Mouse (Mus musculus) neutrophil, adult 65 days (primary cell): Measurements from ENCODE around the gene Madcam1. TPM values are rescaled to one million over a fixed set of nuclear protein-coding genes. Genes with fewer than 3 reads are reported as not detected.

Source experiments
- total RNA-seq: library from RNA; stranded (reverse); gene quantifications from 2 replicates; pipeline ENCODE4 v1.2.4, GENCODE M21; 2023

Madcam1 gene
- total RNA-seq: not detected in 2 replicates

DNA sequence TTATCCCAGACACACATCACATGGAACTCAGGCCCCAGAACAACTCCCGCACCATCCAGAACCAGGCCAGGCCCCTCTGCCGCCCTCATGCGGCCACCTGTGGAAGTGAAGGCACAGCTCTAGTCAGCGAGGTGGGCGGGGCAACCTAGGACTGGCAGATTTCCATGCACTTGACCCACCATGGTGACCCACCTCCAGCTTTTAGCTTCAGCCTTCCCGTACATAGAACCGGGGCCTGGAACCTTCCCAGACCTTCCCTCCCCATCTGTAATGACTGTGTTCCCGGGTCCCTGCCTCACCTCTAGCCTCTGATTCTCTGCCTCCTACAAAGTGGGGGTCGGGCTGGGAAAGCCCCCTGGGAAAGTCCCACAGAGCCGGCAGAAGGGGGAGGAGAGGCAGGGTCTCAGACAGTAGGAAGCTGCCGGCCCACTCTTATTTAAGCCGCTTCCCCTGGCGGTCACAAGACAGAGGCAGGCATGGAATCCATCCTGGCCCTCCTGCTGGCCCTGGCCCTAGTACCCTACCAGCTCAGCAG is at the start of gene Madcam1:
Gene Madcam1, plus strand, starts transcription at position 429 of the 535 bp plus-strand sequence.

DNA sequence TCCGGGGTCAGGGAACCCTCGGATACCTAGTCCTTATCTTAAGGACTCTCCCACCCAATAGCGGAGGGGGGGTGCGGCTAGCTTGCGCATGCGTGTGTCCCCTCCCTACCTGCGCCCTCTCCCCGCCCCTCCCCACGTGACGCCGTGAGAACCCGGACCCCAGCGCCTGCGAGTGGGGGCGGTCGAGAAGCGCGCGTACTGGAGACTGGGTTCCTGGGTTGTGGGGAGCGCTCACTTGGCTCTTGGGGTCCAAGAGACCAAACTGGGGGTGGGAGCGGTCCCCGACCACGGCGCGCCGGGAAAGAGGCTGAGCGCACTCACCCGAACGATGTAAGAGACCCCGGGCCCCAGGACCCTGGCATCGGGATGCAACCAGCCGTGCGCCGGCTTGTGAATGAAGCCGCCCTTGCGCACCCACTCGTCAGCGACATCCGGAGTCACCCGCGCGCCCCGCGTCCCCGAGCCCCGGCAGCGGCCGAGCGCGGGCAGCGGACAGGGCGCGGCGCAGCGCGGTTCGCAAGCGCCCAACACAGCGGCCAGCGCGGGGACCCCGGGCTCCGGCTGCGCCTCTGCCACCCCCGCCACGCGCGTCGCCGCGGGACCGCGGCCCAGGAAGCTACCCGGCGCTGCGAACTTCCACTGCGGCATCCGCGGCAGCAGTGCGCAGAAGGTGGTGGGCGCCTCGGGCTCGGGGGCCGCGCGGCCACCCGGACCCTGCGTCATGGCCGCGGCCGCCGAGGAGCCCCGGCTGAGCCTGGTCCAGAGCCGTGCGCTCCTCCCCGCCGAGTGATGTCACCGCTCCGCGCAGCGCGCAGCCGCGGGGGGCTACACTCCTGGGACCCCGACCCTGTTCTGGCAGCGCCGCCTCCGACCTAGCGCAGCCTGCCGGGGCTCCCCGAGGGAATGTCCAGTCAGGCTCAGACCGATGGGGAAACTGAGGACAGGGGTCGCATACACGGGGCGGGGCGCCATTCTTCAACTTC is 26.9 kb upstream of the Madcam1 start, which contains the start of gene Shc2:
Gene Shc2, minus strand, starts transcription at position 791 of the 983 bp plus-strand sequence.

DNA sequence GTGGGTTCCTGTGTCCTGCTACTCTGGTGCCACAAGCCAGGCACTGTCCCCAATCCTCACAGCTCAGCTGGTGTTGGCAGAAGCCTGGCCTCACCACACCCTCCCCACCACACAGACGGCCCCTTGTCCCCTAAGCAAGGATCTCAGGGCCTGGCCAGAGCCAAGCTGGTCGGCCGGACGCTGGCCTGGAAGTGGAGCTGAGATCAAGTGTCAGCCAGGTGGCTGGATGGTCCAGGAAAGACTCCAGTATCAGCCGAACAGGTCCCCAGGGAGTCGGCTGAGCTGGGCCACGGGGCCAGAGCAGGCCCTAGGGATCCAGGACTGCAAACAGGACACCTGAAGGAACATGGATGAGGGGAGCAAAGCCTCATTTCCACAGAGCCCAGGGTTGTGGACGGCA is 18.6 kb upstream of the Madcam1 start, which contains the start of gene Odf3l2:
Gene Odf3l2, minus strand, starts transcription at position 28 of the 400 bp plus-strand sequence.

DNA sequence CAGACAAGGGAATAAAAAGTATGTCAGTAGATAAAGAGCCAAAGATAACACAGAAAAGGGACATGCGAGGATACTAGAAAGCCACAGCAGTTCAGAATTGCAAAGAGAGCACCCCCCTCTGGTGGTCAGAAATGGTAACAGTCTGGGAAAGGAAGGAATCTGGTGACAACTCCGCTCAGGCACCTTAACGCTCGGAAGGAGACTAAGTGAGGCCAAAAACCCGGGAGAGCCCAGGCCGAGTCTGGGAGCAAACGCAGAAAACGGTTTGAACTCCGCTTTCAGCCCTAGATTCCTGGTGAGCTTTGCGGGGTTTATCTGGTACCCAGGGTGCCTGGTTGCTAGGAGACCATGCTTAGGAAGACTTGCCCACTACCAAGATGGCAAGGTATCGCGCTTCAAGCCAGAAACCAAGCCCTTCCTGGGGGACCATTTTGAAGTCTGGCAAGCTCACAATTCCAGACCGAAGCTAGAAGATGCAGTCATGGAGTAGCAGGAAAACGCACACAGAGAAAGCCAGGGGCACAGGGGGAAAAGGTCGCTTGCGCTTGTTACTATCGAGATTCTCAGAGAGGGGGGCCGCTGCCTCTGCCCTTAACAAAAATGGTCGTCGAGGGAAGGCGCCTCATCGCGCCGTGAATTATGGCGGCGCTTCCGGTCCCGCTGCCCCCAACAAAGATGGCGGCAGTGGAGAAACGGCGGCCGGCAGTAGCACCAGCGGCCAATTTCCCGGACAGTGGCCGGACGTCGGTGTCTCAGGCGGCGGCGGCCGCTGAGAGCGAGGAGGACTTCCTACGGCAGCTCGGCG is 4.6 kb downstream of the Madcam1 start, which contains the start of gene Tpgs1:
Gene Tpgs1, plus strand, starts transcription at position 599 of the 805 bp plus-strand sequence.

DNA sequence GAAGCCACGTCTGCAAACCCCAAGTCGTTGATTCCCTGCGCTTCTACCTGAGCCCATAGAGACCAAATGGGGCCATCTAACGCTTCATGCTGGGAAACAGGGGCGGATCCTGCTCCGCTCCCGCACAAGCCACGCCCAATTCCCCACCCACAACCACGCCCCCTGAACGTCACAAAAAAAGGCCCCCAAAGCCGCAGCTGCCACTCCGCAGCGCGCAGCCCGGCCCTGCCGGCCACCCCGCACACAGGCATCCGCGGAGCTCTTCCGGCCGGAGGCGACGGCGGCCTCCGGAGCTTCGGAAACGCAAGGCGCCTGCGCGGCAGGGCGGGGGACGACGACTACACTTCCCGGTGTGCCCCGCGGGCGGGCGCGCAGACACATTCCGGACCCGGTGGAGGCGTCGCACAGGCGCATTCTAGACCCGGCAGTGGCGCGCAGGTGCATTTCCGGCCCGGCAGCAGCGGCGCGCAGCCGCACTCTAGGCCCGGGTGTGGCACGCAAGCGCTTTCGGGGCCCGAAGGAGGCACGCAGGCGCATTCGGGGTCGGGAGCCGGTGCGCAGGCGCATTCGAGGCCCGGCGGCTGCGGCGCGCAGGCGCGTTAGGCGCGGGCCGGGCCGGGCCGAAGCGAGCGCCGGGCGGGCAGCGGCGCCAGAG is 17.4 kb downstream of the Madcam1 start, which contains the start of gene Cdc34:
Gene Cdc34, plus strand, starts transcription at position 605 of the 655 bp plus-strand sequence.

DNA sequence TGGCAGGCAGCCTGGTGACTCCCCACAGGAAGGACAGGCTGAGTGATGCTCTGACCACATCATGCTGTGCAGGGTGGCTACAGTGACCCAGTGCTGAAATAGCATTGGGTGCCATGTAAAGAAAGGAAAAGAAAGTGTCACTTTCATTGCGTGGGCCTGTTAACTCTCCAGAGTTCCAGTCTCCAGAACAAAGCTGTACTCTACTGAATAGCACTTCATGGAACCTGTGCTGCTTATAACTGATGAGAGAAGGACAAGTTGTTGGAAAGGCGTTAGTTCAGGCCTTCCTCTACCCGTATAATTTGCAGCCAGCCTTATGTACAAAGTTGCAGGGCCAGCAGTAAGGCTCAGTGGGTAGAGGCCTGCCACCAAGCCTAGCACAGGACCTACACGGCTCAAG is 24.4 kb downstream of the Madcam1 start, which contains the start of gene Gzmm:
Gene Gzmm, plus strand, starts transcription at position 301 of the 400 bp plus-strand sequence.

DNA sequence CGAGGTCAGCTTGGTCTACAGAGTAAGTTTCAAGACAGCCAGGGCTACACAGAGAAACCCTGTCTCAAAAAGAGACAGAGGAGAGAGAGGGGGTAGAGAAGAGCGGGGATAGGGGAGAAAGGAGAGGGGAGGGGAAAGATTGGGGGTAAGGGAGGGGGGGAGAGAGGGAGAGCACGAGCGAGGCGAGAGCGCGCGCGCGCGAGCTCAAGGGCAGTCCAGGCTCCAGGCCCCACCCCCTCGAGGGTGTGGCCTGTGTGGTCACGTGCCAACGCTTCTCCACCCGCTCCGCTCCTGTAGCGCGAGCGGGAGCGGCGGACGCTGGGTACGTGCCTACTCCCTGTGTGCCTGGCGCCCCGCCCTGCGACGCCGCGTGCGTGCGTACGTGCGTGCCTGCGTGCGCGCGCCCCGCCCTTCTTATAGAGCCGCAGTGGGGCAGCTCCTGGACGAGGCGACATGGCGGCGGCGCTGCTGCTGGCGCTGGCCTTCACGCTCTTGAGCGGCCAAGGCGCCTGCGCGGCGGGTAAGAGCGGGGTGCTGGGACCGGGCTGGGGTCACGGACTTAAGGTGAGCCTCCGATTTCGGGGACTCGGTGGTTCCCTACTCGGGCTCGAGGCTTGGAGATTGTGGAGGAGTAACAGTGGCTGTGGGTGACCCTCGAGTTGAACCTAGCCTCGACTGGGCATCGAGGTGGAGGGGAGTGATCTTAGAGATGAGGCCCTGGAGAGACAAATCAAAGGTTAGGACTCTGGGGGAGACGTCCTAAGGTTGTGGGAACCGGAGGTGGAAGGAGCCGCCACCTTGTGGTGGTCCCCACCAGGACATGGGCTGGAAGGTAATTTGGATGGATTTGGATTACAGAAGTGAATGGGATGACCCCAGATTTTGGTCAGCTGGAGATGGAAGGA is 40.0 kb downstream of the Madcam1 start, which contains the start of gene Bsg:
Gene Bsg, plus strand, starts transcription at position 427 of the 905 bp plus-strand sequence.

DNA sequence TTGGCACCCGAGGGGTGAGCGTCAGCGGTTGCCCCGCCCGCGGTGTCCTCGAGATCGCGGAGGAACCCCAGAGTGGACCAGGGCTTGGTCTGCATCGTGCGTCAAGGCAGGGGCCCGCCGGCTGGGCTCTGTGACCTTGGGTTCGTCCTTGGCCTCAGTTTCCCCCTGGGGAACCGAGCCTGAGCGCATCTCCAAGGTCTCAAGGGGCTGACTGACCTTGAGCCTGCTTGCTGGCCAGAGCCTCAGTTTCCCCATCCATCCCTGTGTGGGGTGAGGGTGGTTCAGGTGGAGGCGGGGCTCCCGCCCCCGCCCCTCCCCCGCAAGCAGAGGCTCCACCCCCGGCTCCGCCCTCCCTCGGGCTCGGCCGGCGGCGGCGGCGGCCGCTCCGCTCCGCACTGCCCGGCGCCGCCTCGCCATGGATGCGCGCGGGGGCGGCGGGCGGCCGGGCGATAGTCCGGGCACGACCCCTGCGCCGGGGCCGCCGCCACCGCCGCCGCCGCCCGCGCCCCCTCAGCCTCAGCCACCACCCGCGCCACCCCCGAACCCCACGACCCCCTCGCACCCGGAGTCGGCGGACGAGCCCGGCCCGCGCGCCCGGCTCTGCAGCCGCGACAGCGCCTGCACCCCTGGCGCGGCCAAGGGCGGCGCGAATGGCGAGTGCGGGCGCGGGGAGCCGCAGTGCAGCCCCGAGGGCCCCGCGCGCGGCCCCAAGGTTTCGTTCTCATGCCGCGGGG is 52.1 kb downstream of the Madcam1 start, which contains the start of gene Hcn2:
Gene Hcn2, plus strand, starts transcription at position 381 of the 734 bp plus-strand sequence.

Other genes starting within 250 kb of the Madcam1 start
- not detected in 2 replicates for gene Vmn2r83, start 195.8 kb upstream of the Madcam1 start, total RNA-seq
- 3.0 and 4.0 TPM in 2 replicates for gene Plpp2, start 130.8 kb upstream of the Madcam1 start, total RNA-seq
- 7.8 and 8.8 TPM in 2 replicates for gene Mier2, start 109.4 kb upstream of the Madcam1 start, total RNA-seq
- not detected in 2 replicates for gene Theg, start 77.2 kb upstream of the Madcam1 start, total RNA-seq
- not detected in 2 replicates for gene C2cd4c, start 50.5 kb upstream of the Madcam1 start, total RNA-seq
- gene Shc2, start 26.6 kb upstream of the Madcam1 start, total RNA-seq: not detected in 2 replicates
- gene Odf3l2, start 18.8 kb upstream of the Madcam1 start, total RNA-seq: not detected in 2 replicates
- gene Tpgs1, start 4.8 kb downstream of the Madcam1 start, total RNA-seq: 16.1 and 19.4 TPM in 2 replicates
- 62.7 and 69.8 TPM in 2 replicates for gene Cdc34, start 17.6 kb downstream of the Madcam1 start, total RNA-seq
- gene Gzmm, start 24.5 kb downstream of the Madcam1 start, total RNA-seq: 1.6 and 2.3 TPM in 2 replicates
- 78.7 and 95.6 TPM in 2 replicates for gene Bsg, start 39.9 kb downstream of the Madcam1 start, total RNA-seq
- gene Hcn2, start 52.1 kb downstream of the Madcam1 start, total RNA-seq: not detected in 2 replicates
- 10.1 and 11.3 TPM in 2 replicates for gene Polrmt, start 82.0 kb downstream of the Madcam1 start, total RNA-seq
- gene Fgf22, start 90.5 kb downstream of the Madcam1 start, total RNA-seq: not detected in 2 replicates
- gene Rnf126, start 102.4 kb downstream of the Madcam1 start, total RNA-seq: 18.7 and 24.0 TPM in 2 replicates
- 3.4 and 5.5 TPM in 2 replicates for gene Fstl3, start 112.7 kb downstream of the Madcam1 start, total RNA-seq
- gene Prss57, start 126.4 kb downstream of the Madcam1 start, total RNA-seq: 15.8 and 16.6 TPM in 2 replicates
- gene Palm, start 129.0 kb downstream of the Madcam1 start, total RNA-seq: 104 and 146 TPM in 2 replicates
- gene Misp, start 156.4 kb downstream of the Madcam1 start, total RNA-seq: 0.60 and 1.1 TPM in 2 replicates
- gene Ptbp1, start 189.9 kb downstream of the Madcam1 start, total RNA-seq: 224 and 230 TPM in 2 replicates
- gene Prtn3, start 209.9 kb downstream of the Madcam1 start, total RNA-seq: 374 and 461 TPM in 2 replicates
- 21.5 and 22.3 TPM in 2 replicates for gene Plppr3, start 210.1 kb downstream of the Madcam1 start, total RNA-seq
- 409 and 433 TPM in 2 replicates for gene Elane, start 221.7 kb downstream of the Madcam1 start, total RNA-seq
- not detected in 2 replicates for gene Cfd, start 226.3 kb downstream of the Madcam1 start, total RNA-seq
- gene Med16, start 244.4 kb downstream of the Madcam1 start, total RNA-seq: 38.8 and 45.7 TPM in 2 replicates
- not detected in 2 replicates for gene Gm26602, start 246.3 kb downstream of the Madcam1 start, total RNA-seq